Mouse (Mus musculus) heart, postnatal 0 days (tissue): Measurements from ENCODE around the gene Ism2. TPM values are rescaled to one million over a fixed set of nuclear protein-coding genes. Genes with fewer than 3 reads are reported as not detected.
"Not testable (repeated sequence)": the region's sequence is repeated elsewhere in the genome, so short reads cannot be mapped to it uniquely, and the experiment has no call there.

ENCODE experiments used
- ATAC-seq: fragments of 200-750 bp; cut with Nextera tagmentation; 2 replicates; pipeline ENCODE4 v1.8.0; 2017; ENCODE audit warnings: low read depth, moderate number of reproducible peaks, moderate library complexity; ENCODE audit not compliant: insufficient read depth
- DNase-seq: peaks from one replicate; pipeline ENCODE4 v3.0.0-alpha.2; 2016; ENCODE audit warnings: low spot score
- H3K27ac ChIP-seq: fragments of 300-500 bp; sonication (generic); 2 replicates; pipeline ENCODE4 v1.5.1; 2014; ENCODE audit warnings: low read depth, mild to moderate bottlenecking
- H3K27me3 ChIP-seq: fragments of 300-500 bp; sonication (generic); 2 replicates; pipeline ENCODE4 v1.6.1; 2014; ENCODE audit warnings: low read length, mixed read lengths; ENCODE audit not compliant: control insufficient read depth, insufficient read depth
- H3K36me3 ChIP-seq: fragments of 300-500 bp; sonication (generic); replicated peaks from 2 replicates; pipeline ENCODE4 v1.6.1; 2014; ENCODE audit warnings: low read length, mixed read lengths; ENCODE audit not compliant: control insufficient read depth, insufficient read depth
- H3K4me1 ChIP-seq: fragments of 300-500 bp; sonication (generic); 2 replicates; pipeline ENCODE4 v1.6.1; 2014; ENCODE audit warnings: antibody characterized with exemption; ENCODE audit not compliant: control insufficient read depth, insufficient read depth
- H3K4me2 ChIP-seq: fragments of 300-500 bp; sonication (generic); 2 replicates; pipeline ENCODE4 v1.6.1; 2014; ENCODE audit warnings: low read depth, mild to moderate bottlenecking, low read length, moderate library complexity
- H3K4me3 ChIP-seq: fragments of 300-500 bp; sonication (generic); 2 replicates; pipeline ENCODE4 v1.5.1; 2014; ENCODE audit warnings: low read depth, low read length
- H3K9ac ChIP-seq: fragments of 300-500 bp; sonication (generic); replicated peaks from 2 replicates; pipeline ENCODE4 v1.6.1; 2014; ENCODE audit warnings: low read depth, low read length, mixed read lengths
- H3K9me3 ChIP-seq: fragments of 300-500 bp; sonication (generic); replicated peaks from 2 replicates; pipeline ENCODE4 v1.6.1; 2016; ENCODE audit warnings: low read length; ENCODE audit not compliant: control insufficient read depth
- CTCF ChIP-seq: IDR thresholded peaks from 2 replicates; pipeline ENCODE4 v1.5.1; 2016; ENCODE audit warnings: antibody characterized with exemption, control low read depth, low read depth
- EP300 ChIP-seq: IDR thresholded peaks from 2 replicates; pipeline ENCODE4 v1.6.1; 2016; ENCODE audit warnings: antibody characterized with exemption, low read depth
- WGBS: fragments of 180-500 bp; shearing (Covaris S2); extraction: QIAGEN DNeasy Blood & Tissue Kit; methylation state at CpG from one replicate; pipeline ENCODE4 v1.1.7; 2014; 5-methylcytosine and 5-hydroxymethylcytosine counted together
- polyA plus RNA-seq: library from polyadenylated mRNA; unstranded; fragments of >200 nt; fragmentation: Nextera tagmentation; extraction: Ambion mirVana; gene quantifications from 2 replicates; pipeline ENCODE4 v1.2.1, GENCODE M21; 2015
- total RNA-seq: library from RNA; depleted of rRNA; stranded (reverse); fragments of >200 nt; gene quantifications from 2 replicates; pipeline ENCODE4 v1.2.3, GENCODE M21; 2014; ENCODE audit warnings: low replicate concordance

Gene Ism2
- total and polyA plus RNA-seq, 2 experiments from 2014 or later, result 0.20 to 0.31 TPM

DNA sequence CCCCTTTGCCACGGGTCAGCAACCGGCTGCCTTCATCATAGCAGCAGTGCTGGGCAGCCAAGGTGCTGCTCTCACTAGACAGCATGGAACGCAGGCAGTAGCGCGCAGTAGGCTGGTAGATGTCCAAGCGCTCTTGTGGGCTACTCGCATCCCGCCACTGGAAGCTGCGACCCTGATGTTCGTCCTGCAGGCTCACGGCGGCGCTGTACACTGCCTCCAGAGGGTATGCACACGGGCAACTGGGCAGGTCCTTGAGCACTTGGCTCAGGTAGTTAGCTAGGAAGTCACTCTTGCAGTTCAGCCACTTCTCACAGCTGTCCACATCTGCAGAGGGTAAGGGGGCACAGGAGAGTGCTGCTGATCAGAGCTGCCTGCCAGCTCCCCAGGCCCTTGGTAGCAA lies 19.6 kb downstream of the Ism2 start:
- 0 out of 2 replicates have a peak, but pooled peaks cover 10% of the 10 kb centered on the region for H3K4me1 ChIP-seq
- no peak overlapping the region for H3K9ac ChIP-seq
- H3K4me3 ChIP-seq, result no peak overlapping the region
- no peak overlapping the region for H3K4me2 ChIP-seq
- no peak overlapping the region for H3K27ac ChIP-seq
- no peaks in the 10 kb centered on the region for H3K27me3 ChIP-seq
- no peak for DNase-seq
- H3K9me3 ChIP-seq, result no peaks in the 10 kb centered on the region
- TF ChIP-seq EP300 (no peak), CTCF (peak; percentile 10; the same call in 1 of the 2 replicates)
- no peak for ATAC-seq
- H3K36me3 ChIP-seq, result peaks cover 10% of the 10 kb centered on the region
- 46% methylated on average over 14 of the region's 14 CpGs for WGBS

DNA sequence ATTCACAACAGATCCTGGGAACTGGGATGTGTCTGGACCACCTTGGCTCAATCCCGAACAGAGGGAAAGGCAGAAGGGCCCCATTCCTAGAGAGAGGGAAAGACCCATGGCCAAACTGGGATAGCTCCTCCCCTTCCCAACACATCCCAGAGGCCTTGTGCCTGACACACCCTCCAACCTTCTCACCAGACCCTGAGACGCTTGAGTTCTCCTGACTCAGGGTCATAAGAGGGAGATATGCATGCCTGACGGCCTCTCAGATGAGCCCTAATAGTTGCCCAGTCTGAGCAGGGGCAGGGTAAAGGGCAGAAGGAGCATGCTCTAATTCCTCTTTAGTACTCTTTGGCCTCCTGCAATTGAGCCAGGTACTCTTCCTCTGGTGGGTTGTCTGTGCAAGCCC lies 20.2 kb downstream of the Ism2 start:
- DNase-seq, result no peak
- no peak for ATAC-seq
- 32% methylated on average over 3 of the region's 3 CpGs for WGBS

GRCm38 (mm10) chr12:87278118-87278730 lies 21.3 kb downstream of the Ism2 start:
- H3K36me3 ChIP-seq, result peaks cover 25% of the 10 kb centered on the region
- no peak overlapping the region for H3K27ac ChIP-seq
- TF ChIP-seq CTCF (no peak), EP300 (no peak)
- H3K9ac ChIP-seq, result no peak overlapping the region
- H3K9me3 ChIP-seq, result no peaks in the 10 kb centered on the region
- WGBS, result 5% methylated on average over 6 of the region's 6 CpGs
- H3K4me3 ChIP-seq, result 0 out of 2 replicates have a peak overlapping the region, but pooled peaks have one; percentile 13
- DNase-seq (peak; percentile 84), ATAC-seq (peak; percentile 89)
- no peaks in the 10 kb centered on the region for H3K27me3 ChIP-seq
- peak overlapping the region; percentile 3 for H3K4me2 ChIP-seq
- 0 out of 2 replicates have a peak, but pooled peaks cover 10% of the 10 kb centered on the region for H3K4me1 ChIP-seq

More for the DNA sequence above, 20.2 kb downstream of the Ism2 start:
- Histone ChIP-seq H3K4me2 (no peak overlapping the region), H3K9ac (no peak overlapping the region), H3K4me3 (no peak overlapping the region), H3K27ac (no peak overlapping the region), H3K27me3 (no peaks in the 10 kb centered on the region), H3K4me1 (0 out of 2 replicates have a peak, but pooled peaks cover 10% of the 10 kb centered on the region), H3K36me3 (peaks cover 15% of the 10 kb centered on the region), H3K9me3 (no peaks in the 10 kb centered on the region)
- no peak for TF ChIP-seq CTCF

DNA sequence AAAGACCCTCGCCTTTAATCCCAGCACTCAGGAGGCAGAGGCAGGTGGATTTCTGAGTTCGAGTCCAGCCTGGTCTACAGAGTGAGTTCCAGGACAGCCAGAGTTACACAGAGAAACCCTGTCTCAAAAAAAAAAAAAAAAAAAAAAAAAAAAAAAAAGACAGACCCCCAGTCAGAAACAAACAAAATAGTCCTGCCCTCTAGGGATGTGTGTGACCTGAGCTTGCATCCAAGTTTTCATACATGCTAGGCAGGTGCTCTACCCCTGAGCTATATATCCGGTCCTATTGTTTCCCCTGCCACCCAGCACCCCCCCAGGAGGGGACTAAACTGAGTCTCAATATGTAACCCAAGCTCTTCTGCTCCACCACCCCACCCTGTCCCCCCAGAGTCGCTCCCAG lies 22.3 kb downstream of the Ism2 start:
- H3K4me2 ChIP-seq, H3K27me3 ChIP-seq, H3K4me3 ChIP-seq, H3K9me3 ChIP-seq, H3K9ac ChIP-seq, ATAC-seq, DNase-seq, H3K27ac ChIP-seq: not testable (repeated sequence)
- H3K36me3 ChIP-seq, result peaks cover 35% of the 10 kb centered on the region
- WGBS, result 79% methylated on average over 4 of the region's 4 CpGs
- H3K4me1 ChIP-seq, result 0 out of 2 replicates have a peak, but pooled peaks cover 10% of the 10 kb centered on the region

- 0 out of 2 replicates have a peak, but pooled peaks cover 10% of the 10 kb centered on the region for H3K4me1 ChIP-seq
- no peaks in the 10 kb centered on the region for H3K27me3 ChIP-seq
- no peak for DNase-seq
- H3K27ac ChIP-seq, result no peak overlapping the region
- no peaks in the 10 kb centered on the region for H3K9me3 ChIP-seq
- H3K9ac ChIP-seq, result no peak overlapping the region
- peaks cover 56% of the 10 kb centered on the region for H3K36me3 ChIP-seq
- no peak for ATAC-seq
- 84% methylated on average over 9 of the region's 9 CpGs for WGBS
- no peak overlapping the region for H3K4me2 ChIP-seq
- H3K4me3 ChIP-seq, result no peak overlapping the region
- TF ChIP-seq CTCF (no peak), EP300 (no peak)
Measured at GRCm38 (mm10) chr12:87274853-87275831, 24.4 kb downstream of the Ism2 start.
